Mouse (Mus musculus): ENCODE data around the gene Shroom1. TPM values are rescaled to one million over a fixed set of nuclear protein-coding genes. Genes with fewer than 3 reads are reported as not detected.

The Shroom1 gene
- polyA plus RNA-seq, 1 experiment: 2.3 TPM

DNA sequence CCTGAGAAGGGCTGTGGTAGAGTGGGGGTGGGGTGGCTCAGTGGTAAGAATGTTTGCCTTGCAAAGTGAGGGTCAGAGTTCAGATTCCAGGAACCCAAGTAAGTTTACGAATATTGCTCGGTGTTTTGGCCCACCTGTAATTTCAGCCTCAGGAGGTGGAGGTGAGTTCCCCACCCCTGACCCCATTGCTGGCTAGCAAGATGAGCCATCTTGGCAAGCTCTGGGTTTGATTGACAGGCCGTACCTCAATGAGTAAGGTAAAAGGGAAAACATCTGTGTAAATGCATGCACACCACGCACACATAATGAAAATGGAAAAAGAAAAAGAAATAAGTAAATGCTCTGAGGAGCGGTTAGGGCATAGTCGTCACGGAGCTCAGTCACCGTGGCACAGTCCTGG, 47.4 kb downstream of the Shroom1 start:
- no peak for DNase-seq (ENCODE audit: low read depth, low spot score)
- 81% methylated on average over 8 of the region's 8 CpGs for WGBS

DNA sequence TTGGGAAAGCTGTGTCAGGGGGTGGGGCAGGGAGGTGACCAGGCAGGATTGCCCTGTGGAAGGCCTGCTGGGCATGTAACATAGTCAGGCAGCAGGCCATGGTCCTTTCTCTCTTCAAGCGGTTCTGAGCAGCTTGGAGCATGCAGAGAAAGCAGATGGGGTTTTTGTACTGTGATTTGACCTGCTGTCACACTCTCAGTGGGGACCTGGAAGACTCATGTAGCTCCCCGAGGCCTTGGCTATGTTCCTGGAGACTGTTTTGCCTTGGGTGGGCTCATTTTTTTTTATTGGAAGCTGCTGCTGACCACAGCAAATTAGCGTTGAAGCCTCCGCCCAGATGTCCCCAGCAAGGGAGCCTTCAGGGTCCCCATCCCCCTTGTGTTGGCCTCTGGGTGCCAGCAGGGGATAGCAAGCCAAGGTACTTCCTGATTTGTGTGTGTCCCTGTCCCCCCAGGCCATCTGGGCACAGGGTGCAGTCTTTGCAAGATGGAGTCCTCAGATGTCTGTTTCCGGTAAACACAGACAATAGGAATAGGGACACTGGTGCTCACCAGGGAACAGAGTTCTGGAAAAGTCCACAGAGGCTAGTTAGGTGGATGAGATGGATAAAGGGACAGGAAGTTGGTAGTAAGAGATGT, 48.1 kb downstream of the Shroom1 start:
- 84% methylated on average over 5 of the region's 5 CpGs for WGBS
- no peak for DNase-seq (ENCODE audit: low read depth, low spot score)

DNA sequence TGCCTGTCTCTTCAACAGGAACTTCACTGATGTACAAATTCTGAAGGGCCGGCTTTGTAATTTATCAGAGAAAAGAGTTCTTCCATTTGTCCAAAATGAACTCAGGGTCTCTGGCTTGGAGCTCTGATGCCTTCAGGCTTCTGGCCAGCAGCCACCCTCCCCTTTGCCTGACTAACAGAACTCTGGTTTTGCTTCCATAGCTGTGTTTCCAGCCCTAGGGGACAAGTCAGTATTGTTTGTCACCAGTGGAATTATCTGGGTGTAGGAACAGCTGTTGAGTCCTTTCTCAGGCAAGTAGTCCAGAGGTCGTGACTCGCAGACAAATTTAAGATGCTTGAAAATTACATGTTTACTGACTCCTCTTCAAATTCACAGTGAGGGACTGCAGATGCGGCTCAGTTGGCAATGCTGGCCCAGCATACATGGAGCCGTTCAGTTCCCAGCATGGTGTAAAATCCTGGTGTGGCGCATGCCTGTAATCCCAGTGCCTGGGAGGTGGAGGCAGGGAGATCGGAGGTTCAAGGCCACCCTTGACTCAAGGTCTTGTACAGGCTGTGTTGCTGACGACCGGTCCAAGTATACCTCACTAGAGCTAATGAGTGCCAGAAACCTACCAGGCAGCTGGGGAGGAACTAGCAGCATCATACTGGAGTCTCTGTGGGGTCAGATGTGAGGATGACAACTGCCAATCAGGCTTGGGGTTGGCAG, 50.2 kb downstream of the Shroom1 start:
- DNase-seq (ENCODE audit: low read depth, low spot score): no peak
- 77% methylated on average over 9 of the region's 9 CpGs for WGBS

DNA sequence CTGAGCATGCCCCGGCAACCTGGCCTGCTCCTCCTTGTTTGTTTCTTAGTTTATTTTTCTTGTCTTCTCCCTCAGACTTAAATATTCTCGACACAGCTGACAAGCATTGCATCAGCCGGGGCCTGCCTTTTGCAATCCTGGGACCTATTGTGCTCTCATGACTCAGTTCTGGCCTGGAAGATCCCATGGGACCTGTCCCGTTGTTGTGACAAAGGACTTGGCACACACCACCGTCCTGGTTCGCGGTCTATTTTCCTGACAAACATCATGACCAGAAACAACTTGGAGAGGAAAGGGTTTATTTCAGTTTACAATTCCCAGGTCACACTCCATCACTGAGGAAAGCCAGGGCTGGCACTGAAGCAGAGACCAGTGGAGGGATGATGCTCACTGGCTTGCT, 51.1 kb downstream of the Shroom1 start:
- no peak for DNase-seq (ENCODE audit: low read depth, low spot score)
- WGBS: 59% methylated on average over 7 of the region's 7 CpGs

DNA sequence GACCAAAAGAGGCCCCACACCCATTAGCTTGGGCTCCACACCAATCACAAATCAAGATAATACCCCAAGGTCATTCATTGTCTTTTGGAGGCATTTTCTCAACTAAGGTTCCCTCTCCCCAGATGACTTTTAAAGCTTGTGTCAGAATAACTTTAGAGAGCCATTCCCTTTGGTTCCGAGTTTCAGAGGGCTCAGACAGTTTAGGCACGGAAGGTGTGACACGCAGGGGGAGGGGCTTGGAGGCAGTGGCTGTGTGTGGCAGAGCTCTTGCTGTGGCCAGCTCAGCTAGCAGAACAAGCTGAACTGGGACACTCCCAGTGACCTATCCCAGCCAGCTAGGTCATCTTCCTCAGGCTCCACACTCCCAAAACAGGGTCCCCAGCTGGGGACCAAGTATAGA, 51.6 kb downstream of the Shroom1 start:
- WGBS: 60% methylated on average over 3 of the region's 3 CpGs
- DNase-seq (ENCODE audit: low read depth, low spot score): no peak

DNA sequence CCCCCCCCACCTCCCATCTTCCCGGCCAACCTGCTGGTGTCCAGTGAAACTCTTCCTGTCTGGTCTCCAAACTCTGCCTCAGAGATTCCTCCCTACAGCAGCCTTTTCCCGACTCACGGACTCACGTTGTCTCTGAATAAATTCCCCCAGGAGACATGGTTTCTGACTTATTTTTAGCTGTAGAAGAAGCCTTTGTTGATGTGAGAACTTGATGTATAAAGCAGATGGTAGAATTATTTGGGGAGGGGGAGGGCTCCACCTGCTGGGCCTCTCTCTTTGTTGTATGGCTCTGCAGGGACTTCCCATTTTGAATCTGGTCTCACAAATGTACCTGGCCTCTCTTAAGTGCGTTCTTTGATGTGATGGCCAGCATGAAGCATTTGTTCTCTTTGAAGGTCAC, 53.3 kb downstream of the Shroom1 start:
- 68% methylated on average over 5 of the region's 5 CpGs for WGBS
- DNase-seq (ENCODE audit: low read depth, low spot score): no peak

DNA sequence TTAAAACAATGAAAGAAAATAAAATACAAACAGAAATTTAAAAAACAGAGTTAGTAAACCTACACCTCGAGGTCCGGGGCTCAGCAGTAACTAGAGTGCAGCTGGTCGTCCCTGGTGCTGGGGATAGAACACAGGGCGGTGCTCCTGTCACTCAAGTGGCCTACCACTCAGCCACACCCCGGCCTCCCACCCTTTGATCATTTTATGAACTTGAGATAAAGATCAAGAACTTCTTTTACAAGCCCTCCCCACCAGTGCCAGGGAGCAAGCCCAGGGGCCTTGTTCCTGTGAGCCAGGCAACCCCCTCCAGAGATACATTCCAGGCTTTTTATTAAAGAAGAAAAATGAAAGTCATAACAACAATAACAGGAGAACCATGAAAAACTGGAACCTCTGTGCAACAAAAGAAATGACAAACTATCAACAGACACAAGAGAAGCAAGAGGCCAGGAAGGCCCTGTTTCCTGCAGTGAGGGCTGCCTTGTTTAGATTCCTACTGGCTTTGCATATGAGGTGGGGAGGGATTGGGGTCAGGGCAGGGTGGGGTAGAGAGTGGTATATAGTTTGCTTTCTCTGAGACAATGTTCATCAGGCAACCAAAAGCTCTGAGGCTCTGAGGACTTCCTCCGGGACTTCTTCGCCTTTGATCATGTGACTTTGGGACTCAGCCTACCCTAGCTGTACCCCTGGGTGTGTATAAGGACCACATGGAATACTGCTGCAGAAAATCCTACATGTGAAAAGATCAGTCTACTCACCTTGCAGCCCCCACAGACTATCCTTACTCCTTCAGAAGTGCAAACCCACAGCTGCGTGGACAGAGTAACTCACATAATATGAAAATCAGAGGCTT, 60.0 kb downstream of the Shroom1 start:
- WGBS: 35% methylated on average over 8 of the region's 8 CpGs
- no peak for DNase-seq (ENCODE audit: low read depth, low spot score)

Other genes starting within 250 kb of the Shroom1 start
- 16.4 and 23.4 TPM in 2 replicates for gene Hspa4, start 156.7 kb upstream of the Shroom1 start, polyA plus RNA-seq (2012; rRNA removed)
- gene Zcchc10, start 132.5 kb upstream of the Shroom1 start, polyA plus RNA-seq (2012; rRNA removed): 3.2 and 3.3 TPM in 2 replicates
- 6.9 and 13.6 TPM in 2 replicates for gene Aff4, start 106.4 kb upstream of the Shroom1 start, polyA plus RNA-seq (2012; rRNA removed)
- 5.3 and 43.3 TPM in 2 replicates for gene Leap2, start 34.0 kb upstream of the Shroom1 start, polyA plus RNA-seq (2012; rRNA removed)
- 700 and 833 TPM in 2 replicates for gene Uqcrq, start 26.4 kb upstream of the Shroom1 start, polyA plus RNA-seq (2012; rRNA removed)
- 0.92 and 1.1 TPM in 2 replicates for gene Gdf9, start 26.2 kb upstream of the Shroom1 start, polyA plus RNA-seq (2012; rRNA removed)
- 0.05 and 0.09 TPM in 2 replicates for gene Gm10447, start 95 bp upstream of the Shroom1 start, polyA plus RNA-seq (2012; rRNA removed)
- not detected in 2 replicates for gene Gm9837, start 13.3 kb downstream of the Shroom1 start, polyA plus RNA-seq (2012; rRNA removed)
- gene Gm9945, start 23.0 kb downstream of the Shroom1 start, polyA plus RNA-seq (2012; rRNA removed): not detected in 2 replicates
- 7.5 and 21.0 TPM in 2 replicates for gene Sowaha, start 23.1 kb downstream of the Shroom1 start, polyA plus RNA-seq (2012; rRNA removed)
- 15.1 and 16.0 TPM in 2 replicates for gene Sept8, start 62.1 kb downstream of the Shroom1 start, polyA plus RNA-seq (2012; rRNA removed)
- gene Kif3a, start 110.2 kb downstream of the Shroom1 start, polyA plus RNA-seq (2012; rRNA removed): 1.8 and 2.3 TPM in 2 replicates
- gene Il4, start 161.5 kb downstream of the Shroom1 start, polyA plus RNA-seq (2012; rRNA removed): not detected in 2 replicates
- 0.09 TPM in 1 of 2 replicates, not detected in the other for gene Il13, start 177.5 kb downstream of the Shroom1 start, polyA plus RNA-seq (2012; rRNA removed)

All from large intestine, adult 2 months (tissue).